Mouse (Mus musculus) hindbrain, postnatal 0 days (tissue): Measurements from ENCODE around the gene Lamb3. TPM values are rescaled to one million over a fixed set of nuclear protein-coding genes. Genes with fewer than 3 reads are reported as not detected.

ENCODE experiments used
- ATAC-seq: fragments of 200-750 bp; cut with Nextera tagmentation; 2 replicates; pipeline ENCODE4 v1.8.0; 2017; ENCODE audit warnings: mild to moderate bottlenecking, moderate TSS enrichment, moderate library complexity
- DNase-seq: peaks from one replicate; pipeline ENCODE4 v3.0.0-alpha.2; 2015; ENCODE audit warnings: low spot score
- H3K27ac ChIP-seq: fragments of 300-500 bp; sonication (generic); 2 replicates; pipeline ENCODE4 v1.5.1; 2014; ENCODE audit warnings: mild to moderate bottlenecking
- H3K27me3 ChIP-seq: fragments of 300-500 bp; sonication (generic); 2 replicates; pipeline ENCODE4 v1.6.1; 2014; ENCODE audit warnings: low read length, mixed read lengths; ENCODE audit not compliant: insufficient read depth
- H3K36me3 ChIP-seq: fragments of 300-500 bp; sonication (generic); 2 replicates; pipeline ENCODE4 v1.6.1; 2014; ENCODE audit warnings: low read length, mixed read lengths; ENCODE audit not compliant: insufficient read depth
- H3K4me1 ChIP-seq: fragments of 300-500 bp; sonication (generic); 2 replicates; pipeline ENCODE4 v1.6.1; 2014; ENCODE audit warnings: antibody characterized with exemption, low read length, mixed read lengths; ENCODE audit not compliant: insufficient read depth
- H3K4me2 ChIP-seq: fragments of 300-500 bp; sonication (generic); 2 replicates; pipeline ENCODE4 v1.6.1; 2014; ENCODE audit warnings: low read depth, mild to moderate bottlenecking, low read length, moderate library complexity, mixed read lengths
- H3K4me3 ChIP-seq: fragments of 300-500 bp; sonication (generic); 2 replicates; pipeline ENCODE4 v1.5.1; 2014; ENCODE audit warnings: low read length
- H3K9ac ChIP-seq: fragments of 300-500 bp; sonication (generic); replicated peaks from 2 replicates; pipeline ENCODE4 v1.6.1; 2014; ENCODE audit warnings: mild to moderate bottlenecking, low read length, moderate library complexity, mixed read lengths
- H3K9me3 ChIP-seq: fragments of 300-500 bp; sonication (generic); 2 replicates; pipeline ENCODE4 v1.6.1; 2016; ENCODE audit warnings: low read length, mixed read lengths
- CTCF ChIP-seq: IDR thresholded peaks from 2 replicates; pipeline ENCODE4 v1.5.1; 2016; ENCODE audit warnings: antibody characterized with exemption, control low read depth, low read depth
- WGBS: fragments of 180-500 bp; shearing (Covaris S2); extraction: QIAGEN DNeasy Blood & Tissue Kit; methylation state at CpG from one replicate; pipeline ENCODE4 v1.1.7; 2014; 5-methylcytosine and 5-hydroxymethylcytosine counted together
- polyA plus RNA-seq: library from polyadenylated mRNA; unstranded; fragments of >200 nt; fragmentation: Nextera tagmentation; extraction: Ambion mirVana; gene quantifications from 2 replicates; pipeline ENCODE4 v1.2.1, GENCODE M21; 2015
- total RNA-seq: library from RNA; depleted of rRNA; stranded (reverse); fragments of >200 nt; gene quantifications from 2 replicates; pipeline ENCODE4 v1.2.3, GENCODE M21; 2014

Lamb3 gene
- total and polyA plus RNA-seq, 2 experiments from 2014 or later, result 0.36 to 1.3 TPM

DNA sequence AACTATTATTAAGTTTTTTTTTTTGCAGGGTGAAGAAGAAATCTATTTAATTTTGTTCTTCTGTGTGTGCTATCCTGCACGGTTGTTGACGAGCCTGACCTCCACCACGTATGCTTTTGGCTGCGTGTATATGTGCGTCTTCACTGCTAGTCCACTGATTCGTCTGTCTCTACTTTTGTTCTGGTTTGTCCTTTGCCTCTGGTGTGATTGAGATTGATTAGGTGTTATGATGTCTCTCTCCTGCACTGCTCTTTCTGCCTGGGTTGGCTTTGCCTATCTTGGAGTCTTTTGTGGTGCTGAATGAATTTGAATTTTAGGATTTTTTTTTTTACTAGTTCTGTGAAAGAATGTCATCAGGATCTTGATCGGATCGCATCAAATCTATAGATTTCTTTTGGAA lies 47.5 kb downstream of the Lamb3 start:
- Histone ChIP-seq H3K9me3 (no peaks in the 10 kb centered on the region), H3K36me3 (no peaks in the 10 kb centered on the region), H3K27me3 (no peaks in the 10 kb centered on the region), H3K4me2 (no peak overlapping the region), H3K27ac (no peak overlapping the region), H3K9ac (no peak overlapping the region), H3K4me3 (no peak overlapping the region), H3K4me1 (no peaks in the 10 kb centered on the region)
- ATAC-seq (no peak), DNase-seq (no peak)
- WGBS, result 67% methylated on average over 8 of the region's 8 CpGs
- TF ChIP-seq CTCF, result no peak

DNA sequence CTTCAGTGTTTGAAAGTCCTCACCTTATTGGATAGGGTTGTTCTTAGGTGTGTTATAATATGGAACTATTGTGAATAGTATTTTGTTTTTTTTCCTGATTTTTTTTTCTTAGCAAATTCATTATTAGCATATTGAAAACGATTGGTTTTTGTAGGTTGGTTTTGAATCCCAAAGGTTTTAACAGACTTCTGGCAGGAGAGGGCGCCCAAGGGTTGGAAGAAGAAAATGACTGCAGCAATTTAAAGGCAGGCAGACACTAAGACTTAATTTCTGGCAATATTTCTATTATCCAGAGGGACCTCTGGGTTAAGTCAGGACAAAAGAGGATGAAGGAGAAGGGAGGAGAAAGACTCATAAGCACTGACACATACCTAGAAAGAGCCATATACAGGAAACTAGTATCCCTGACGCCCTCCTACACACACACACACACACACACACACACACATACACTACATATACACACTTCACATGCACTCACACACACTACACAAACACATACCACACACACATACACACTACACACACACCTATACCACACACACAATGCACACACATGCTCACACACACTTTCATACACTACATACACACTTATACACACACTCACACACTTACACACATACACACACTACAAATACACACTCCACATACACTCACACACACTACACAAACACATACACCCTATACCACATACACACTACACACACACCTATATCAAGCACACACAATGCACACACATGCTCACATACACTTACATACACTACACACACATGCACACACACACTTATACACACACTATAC lies 48.2 kb downstream of the Lamb3 start:
- Histone ChIP-seq H3K27ac (no peak overlapping the region), H3K36me3 (no peaks in the 10 kb centered on the region), H3K9me3 (no peaks in the 10 kb centered on the region), H3K4me3 (no peak overlapping the region), H3K4me2 (no peak overlapping the region), H3K9ac (no peak overlapping the region), H3K4me1 (no peaks in the 10 kb centered on the region), H3K27me3 (no peaks in the 10 kb centered on the region)
- peak; percentile 71 for TF ChIP-seq CTCF
- DNase-seq (peak; percentile 84), ATAC-seq (peak; percentile 43)
- WGBS, result 36% methylated on average over 3 of the region's 3 CpGs

DNA sequence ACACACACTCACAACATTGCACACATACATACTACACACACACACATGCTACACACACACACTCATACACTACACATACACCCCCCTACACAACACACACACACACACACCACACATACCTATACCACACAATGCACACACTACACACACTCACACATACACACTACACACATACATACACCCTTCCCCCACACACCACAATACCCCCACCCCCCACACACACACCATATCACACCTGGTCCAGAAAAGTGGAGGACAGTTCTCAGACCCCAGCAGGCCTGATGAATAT lies 48.7 kb downstream of the Lamb3 start:
- no peak overlapping the region for H3K27ac ChIP-seq
- no peaks in the 10 kb centered on the region for H3K36me3 ChIP-seq
- H3K4me2 ChIP-seq, result no peak overlapping the region
- TF ChIP-seq CTCF, result no peak
- H3K9ac ChIP-seq, result no peak overlapping the region
- DNase-seq (no peak), ATAC-seq (peak; percentile 45)
- H3K4me3 ChIP-seq, result no peak overlapping the region
- H3K27me3 ChIP-seq, result no peaks in the 10 kb centered on the region
- no peaks in the 10 kb centered on the region for H3K4me1 ChIP-seq
- no peaks in the 10 kb centered on the region for H3K9me3 ChIP-seq

DNA sequence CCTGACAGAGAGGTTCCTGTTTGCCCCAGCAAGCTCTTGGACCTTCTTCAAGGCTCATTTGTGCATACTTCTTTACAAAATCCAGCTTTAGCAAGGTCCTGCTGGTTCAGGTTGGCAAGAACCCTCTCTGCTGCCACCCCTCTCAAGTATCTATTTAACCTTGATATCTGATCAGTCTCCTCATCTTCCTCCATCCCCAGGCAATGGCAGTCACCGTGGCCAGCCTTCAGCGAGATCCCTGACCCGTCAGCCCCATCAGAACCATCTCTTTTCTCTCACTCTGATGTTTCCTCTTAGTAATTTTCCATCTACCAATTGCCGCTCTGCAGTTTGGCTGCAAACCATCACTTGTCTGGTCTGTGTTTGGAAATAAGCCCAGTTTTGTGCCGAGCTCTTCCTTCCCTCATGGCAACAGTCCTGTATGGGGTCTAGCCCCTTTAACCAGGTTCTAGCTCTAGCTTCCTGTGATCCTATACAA lies 49.2 kb downstream of the Lamb3 start:
- 35% methylated on average over 5 of the region's 5 CpGs for WGBS
- ATAC-seq (0 out of 2 replicates have a peak, but pooled peaks have one; percentile 35), DNase-seq (peak; percentile 46)
- H3K9me3 ChIP-seq, result no peaks in the 10 kb centered on the region
- H3K9ac ChIP-seq, result no peak overlapping the region
- no peaks in the 10 kb centered on the region for H3K36me3 ChIP-seq
- no peak overlapping the region for H3K4me3 ChIP-seq
- no peaks in the 10 kb centered on the region for H3K27me3 ChIP-seq
- H3K27ac ChIP-seq, result no peak overlapping the region
- H3K4me1 ChIP-seq, result no peaks in the 10 kb centered on the region
- TF ChIP-seq CTCF, result no peak
- no peak overlapping the region for H3K4me2 ChIP-seq

DNA sequence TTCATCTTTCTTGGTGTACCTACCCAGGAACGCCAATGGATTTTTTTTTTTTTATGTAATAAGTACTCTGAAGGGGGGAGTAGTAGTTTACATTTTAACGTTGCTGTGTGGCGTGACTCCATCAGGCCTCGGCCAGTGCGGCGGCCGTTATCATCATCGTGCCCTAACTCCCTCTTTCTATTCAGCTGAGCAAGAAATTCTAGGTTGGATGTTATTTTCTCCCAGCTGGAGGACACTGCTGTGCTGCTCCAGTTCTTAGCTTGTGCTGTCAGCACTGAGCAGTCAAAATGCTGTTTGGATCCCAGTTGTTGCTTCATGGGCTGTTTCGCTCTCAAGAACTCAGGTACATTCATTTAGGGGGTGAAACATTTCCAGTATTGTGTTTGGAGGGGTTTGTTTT lies 52.1 kb downstream of the Lamb3 start:
- no peak for ATAC-seq
- 86% methylated on average over 9 of the region's 9 CpGs for WGBS
- Histone ChIP-seq H3K4me1 (no peaks in the 10 kb centered on the region), H3K4me2 (no peak overlapping the region), H3K36me3 (no peaks in the 10 kb centered on the region), H3K9me3 (no peaks in the 10 kb centered on the region), H3K9ac (no peak overlapping the region), H3K27me3 (no peaks in the 10 kb centered on the region), H3K4me3 (no peak overlapping the region), H3K27ac (no peak overlapping the region)
- TF ChIP-seq CTCF, result no peak
- DNase-seq, result no peak

DNA sequence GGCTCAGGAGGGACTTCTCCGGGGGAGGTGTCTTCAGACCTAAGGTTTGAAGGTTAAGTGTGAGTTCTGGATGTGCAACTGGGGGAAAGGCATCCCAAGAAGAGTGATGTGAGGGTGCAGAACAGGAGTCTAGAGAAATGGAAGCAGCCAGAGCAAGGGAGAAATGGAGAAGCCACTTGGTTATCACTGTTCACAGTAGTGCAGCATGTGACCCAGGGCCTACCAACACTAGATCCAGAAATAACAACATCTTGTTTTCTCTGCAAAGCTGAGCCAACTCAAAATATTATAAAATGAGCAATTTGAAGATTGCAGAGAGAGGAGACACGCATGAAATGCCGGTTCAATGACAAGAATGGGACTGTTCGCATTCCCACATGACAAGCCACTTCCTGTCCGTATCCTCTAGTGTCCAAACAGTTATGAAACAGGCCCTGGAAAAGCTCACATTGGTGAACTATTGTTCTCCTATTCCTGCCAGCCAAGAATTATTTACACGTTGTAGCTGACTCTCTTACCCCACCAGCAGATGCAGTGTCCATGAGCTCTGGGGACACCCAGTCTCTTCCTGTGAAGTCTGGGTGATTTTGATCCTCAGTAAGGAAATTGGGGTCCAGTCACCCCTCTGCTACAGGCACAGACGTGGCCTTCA lies 54.5 kb downstream of the Lamb3 start:
- H3K9ac ChIP-seq, result no peak overlapping the region
- no peak for ATAC-seq
- no peak for DNase-seq
- H3K4me3 ChIP-seq, result no peak overlapping the region
- H3K27me3 ChIP-seq, result no peaks in the 10 kb centered on the region
- H3K4me1 ChIP-seq, result no peaks in the 10 kb centered on the region
- H3K4me2 ChIP-seq, result no peak overlapping the region
- no peaks in the 10 kb centered on the region for H3K36me3 ChIP-seq
- WGBS, result 66% methylated on average over 7 of the region's 7 CpGs
- TF ChIP-seq CTCF, result no peak
- no peak overlapping the region for H3K27ac ChIP-seq
- no peaks in the 10 kb centered on the region for H3K9me3 ChIP-seq
